Mouse (Mus musculus) retina, postnatal 1 day (tissue): ENCODE data around the gene Fzr1.

Source experiments
- DNase-seq: peaks from one replicate; pipeline ENCODE4 v3.0.0-alpha.2; 2012

Gene Fzr1

DNA sequence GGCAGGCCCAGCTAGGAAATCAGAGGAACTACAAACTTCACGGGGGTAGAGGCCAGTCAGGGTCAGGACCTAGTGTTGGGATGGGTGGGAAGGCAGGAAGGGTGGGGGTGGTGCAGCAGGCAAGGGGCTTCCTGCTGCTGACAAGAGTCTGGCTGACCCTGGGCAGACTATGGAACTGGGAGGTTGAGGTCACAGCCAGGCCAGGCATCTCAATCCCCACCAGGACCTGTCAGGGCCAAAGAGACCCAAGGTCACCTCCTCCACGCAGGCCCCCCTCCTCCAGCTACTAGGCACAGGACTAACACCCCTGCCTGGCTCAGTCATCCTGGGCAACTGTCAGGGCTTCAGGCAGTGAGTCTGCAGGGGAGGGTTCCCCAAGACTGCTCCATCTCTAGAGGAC lies 50.4 kb downstream of the Fzr1 start:
- no peak for DNase-seq

DNA sequence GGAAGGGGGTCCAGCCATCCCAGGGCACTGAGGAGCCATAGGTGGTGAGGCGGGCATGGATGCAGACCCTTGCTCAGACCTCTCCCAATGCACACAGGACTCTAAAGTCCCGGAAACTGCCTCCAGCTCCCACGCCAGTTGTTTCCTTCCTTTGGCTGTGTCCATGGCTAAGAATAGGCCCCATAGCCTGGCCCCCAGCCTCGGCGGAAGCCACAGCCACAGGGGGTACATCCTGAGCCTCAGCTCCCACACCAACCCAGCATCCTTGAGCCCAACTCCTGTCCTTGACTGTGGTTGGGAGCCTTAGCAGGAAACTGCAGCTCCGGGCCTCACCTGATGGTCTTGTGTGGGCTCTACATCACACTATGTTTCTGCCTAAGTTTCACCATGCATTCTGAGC lies 51.5 kb downstream of the Fzr1 start:
- no peak for DNase-seq

DNA sequence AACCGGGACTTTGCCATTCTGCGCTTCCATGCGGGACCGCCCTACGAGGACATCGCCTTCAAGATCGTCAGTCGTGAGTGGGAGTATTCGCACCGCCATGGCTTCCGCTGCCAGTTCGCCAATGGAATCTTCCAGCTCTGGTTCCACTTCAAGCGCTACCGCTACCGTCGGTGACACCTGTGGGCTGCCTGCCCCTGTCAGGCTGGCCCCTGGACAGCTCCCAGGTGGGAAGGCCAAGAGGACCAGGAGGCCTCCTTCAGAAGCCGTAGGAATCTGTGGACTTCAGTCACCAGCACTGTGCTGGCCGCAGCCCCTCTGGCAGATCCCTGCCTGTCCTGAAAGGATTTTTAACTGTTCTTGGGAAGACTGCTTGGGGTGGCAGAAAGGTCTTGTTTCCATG lies 52.5 kb downstream of the Fzr1 start:
- DNase-seq, result no peak

DNA sequence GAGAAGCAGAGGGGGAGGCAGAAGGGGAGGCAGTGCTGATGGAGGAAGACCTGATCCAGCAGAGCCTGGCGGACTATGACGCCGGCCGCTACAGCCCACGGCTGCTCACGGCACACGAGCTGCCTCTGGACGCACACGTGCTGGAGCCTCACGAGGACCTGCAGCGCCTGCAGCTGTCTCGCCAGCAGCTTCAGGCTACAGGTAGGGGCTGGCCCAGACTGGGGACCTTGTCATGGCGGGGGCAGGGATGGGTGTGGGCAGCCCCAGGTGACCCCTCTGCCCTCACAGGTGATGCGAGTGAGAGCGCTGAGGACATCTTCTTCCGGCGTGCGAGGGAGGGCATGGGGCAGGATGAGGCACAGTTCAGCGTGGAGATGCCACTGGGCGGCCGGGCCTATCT lies 53.1 kb downstream of the Fzr1 start:
- DNase-seq, result no peak

DNA sequence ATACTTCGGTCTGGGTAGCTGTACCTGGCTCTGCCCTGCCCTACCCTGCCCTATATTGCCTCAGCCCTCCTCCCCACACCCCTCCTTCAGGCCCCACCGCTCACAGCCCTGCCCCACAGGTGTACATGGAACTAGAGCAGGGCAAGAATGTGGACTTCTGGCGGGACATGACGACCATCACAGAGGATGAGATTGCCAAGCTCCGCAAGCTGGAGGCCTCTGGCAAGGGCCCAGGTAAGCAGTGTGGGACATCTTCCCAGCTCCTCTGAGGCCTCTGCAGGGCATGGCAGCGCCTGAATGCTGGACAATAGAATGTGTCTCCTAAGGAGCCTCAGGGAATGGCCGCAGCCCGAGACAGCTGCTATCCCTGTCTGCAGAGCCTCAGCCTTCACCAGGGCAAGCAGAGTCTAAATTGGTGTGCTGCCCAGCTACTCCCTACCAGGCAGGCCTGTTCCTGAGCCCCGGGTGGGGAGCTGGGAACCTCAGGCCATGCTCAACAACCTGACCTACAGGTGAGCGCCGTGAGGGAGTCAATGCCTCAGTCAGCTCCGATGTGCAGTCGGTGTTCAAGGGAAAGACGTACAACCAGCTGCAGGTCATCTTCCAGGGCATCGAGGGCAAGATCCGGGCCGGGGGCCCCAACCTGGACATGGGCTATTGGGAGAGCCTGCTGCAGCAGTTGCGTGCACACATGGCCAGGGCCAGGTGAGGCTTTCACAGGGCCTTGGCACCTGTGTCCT lies 54.4 kb downstream of the Fzr1 start:
- DNase-seq, result no peak

DNA sequence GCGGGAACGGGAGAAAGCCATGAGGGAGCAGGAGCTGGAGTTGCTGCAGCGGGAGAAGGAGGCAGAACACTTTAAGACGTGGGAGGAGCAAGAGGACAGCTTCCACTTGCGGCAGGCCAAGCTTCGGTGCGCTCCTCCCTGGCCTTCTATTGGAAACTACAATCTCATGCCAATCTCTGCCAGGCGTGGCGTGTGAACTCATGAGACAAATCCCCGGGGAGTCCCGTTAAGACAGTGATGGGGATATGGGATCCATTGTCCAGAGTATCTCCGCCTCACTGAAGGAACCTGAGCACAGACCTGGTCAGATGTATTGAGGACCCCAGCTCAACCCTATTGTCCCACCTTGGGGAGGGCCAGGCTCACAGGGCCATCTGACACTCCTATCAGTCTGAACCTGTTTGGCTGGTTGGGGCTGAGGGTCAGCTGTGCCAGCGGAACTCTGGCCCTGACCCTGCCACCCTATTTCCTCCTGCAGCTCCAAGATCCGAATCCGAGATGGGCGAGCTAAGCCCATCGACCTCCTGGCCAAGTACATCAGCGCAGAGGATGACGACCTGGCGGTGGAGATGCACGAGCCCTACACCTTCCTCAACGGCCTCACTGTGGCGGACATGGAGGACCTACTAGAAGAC lies 55.1 kb downstream of the Fzr1 start:
- DNase-seq, result no peak

DNA sequence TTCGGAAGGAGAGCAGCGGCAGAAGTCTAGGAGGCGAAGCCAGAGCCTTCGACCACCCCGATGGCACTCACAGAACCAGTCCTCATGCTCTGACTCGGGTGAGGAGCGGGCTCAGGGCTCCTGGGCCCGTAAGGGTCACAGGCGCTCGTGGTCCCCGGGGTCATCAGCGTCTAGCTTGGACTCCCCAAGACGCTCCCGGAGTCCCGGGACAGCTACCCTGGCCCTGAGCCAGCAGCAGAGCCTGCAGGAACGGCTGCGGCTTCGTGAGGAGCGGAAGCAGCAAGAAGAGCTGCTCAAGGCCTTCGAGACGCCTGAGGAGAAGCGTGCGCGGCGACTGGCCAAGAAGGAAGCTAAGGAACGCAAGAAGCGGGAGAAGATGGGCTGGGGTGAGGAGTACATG lies 55.9 kb downstream of the Fzr1 start:
- no peak for DNase-seq

DNA sequence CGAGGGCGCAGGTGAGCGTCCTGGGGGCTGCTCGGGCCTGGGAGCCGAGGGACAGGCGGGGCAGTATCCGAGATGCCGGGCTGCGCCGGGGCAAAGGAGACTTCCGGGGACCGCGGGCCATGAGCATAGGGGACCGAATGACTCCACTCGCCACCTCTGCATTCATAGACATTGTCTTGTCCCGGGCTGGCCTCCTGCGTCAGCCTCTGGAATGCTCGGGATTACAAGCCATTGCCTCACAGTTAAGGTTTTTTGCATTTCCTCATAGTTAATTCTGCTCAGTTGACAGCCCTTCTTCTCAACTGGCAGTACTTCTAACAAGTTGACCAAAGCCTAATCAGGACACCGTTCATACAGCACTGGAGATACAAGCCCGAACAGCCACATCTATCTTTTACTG lies 56.9 kb downstream of the Fzr1 start:
- no peak for DNase-seq

DNA sequence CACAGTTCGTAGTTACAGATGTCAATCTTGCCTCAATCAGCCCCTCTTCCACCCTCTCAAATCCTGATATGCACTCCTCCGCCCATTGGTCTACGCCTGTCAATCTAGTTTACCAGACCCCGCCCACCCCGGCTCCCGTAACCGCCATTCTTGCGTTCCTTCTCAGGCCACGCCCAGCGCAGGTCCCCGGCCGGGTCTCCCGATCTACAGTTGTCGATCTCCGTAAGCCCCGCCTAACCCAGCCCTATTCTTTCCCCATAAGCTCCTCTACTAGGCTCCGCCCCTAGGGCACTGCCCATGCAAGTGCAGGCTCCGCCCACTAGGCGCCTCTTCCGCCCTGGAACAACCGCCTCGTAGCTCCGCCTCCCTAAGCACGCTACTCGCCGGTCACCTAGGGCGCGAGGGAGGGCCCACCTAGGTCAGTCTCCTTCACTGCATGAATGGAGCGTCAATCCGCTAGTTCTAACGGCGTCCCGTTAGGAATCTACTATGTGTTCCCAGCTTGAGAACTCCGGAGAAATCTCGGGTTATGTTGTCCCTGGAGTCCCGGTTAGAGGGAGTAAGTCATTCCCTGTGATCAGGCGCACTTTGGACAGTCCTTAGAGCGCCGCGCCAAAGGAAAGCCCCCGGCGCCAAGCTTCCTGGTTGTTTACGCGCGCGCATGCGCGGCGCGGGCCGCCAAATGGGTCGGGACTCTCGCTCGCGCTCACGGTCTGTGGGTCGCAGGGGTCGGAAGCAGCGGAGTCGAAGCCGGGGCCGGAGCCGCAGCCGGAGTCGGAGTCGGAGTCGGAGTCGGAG lies 57.6 kb downstream of the Fzr1 start, which contains the start of gene Cactin:
TSS of gene Cactin (plus strand) at position 554 of the 798 bp plus-strand sequence.
- DNase-seq, result peak; percentile 100

DNA sequence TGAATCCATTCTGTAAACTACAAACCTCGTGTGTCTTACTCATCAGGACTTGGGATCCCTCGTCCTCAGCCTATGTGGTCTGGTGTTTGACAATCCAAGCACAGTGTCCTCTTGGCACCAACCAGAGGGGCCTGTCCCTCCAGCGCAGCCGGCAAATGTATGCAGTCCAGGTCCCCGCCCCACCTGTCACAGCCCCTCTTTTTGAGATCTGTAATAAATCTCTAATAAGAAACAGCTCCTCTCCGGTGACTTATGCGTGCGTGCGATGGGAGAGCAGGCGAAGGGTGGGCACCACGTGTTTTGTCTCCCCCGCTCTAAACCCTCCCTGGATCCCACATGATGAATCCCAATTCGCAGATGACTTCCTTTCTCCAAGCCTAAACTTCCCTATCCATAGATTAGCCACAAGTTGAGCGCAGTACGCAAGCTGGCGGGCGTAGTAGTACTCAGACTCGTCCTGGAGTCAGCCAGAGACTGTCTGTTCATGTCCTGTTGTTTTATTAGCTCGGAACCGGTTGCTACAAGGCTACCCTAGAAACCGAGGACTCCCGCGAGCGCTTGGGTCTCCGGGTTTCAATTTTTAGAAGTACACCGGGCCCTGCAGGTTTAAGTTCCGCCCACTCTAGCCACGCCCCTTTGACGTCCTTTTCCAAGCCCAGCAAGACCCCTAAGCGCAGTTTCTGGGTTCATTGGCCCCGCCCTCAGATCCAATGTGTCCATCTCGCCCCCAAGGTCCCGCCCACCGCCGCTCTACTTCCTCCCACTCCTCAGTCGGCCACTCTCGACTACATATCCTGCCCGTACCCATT lies 58.4 kb downstream of the Fzr1 start:
- no peak for DNase-seq

DNA sequence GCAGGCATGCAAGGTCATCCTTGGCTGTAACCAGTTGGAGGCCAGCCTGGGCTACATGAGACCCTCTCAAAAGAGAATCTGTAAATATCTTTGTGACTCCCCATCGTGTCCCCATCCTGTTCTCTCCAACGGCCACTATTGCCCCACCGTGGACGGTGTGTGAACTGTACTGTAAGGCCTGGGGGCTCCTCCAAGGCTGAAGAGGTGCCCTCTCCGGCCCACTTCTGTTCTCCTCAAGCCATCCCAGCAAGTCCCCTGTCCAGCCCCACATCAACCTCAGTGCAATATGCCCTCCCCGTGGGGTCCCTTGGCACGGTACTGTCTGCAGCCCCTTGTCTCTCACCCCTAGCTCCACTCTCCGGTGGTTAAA lies 59.0 kb downstream of the Fzr1 start:
- peak; percentile 38 for DNase-seq

DNA sequence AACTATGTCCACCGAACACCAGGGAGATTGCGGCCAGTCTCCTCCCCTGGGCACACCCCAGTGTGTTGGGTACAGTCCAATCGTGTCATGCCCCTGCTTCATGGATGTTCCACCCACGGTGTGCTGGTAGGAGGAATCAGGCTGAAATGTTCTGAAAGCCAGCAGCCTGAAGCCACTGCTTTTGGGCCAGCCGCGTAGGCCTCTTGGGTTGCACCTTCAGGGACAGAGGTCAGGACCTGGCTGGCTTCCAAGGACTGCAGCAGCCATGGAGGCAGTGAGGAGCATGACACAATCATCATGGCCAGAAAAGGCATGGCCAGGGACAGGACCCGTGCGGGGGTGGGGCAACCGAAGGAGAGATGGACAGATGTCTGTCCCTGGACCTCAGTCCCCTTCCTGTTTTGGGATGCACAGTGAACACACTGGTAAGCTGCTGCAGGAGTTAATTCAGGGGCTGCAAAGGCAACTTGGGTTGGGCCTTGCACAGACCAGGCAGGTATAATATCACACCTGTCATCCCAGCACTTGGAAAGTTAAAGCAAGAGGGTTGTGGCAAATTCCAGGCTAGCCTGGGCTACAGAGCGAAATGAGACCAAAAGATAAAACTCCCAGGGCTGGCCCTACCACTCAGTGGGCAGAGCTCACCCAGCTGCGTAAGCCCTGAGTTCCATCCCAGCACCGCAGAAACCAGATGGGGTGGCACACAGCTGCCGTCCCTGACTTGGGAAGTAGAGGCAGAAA lies 59.6 kb downstream of the Fzr1 start:
- no peak for DNase-seq

DNA sequence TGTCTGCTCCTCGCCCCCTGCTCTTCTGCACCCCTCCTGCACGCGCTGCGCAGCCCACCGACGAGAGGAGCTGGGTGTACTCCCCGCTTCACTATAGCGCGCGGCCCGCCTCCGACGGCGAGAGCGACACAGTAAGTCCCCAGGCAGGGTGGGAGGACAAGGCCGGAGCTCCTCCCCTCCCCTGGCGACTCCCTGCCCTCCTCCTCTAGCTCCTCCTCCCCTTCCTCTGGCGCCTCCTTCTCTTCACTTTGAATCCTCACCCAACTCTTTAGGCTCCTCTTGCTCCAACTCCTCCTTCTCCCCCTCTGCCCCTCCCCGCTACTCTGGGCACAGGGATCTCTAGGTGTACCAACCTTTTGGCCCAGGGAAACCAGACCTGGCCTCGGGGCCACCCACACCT lies 61.0 kb downstream of the Fzr1 start:
- DNase-seq, result peak; percentile 73

DNA sequence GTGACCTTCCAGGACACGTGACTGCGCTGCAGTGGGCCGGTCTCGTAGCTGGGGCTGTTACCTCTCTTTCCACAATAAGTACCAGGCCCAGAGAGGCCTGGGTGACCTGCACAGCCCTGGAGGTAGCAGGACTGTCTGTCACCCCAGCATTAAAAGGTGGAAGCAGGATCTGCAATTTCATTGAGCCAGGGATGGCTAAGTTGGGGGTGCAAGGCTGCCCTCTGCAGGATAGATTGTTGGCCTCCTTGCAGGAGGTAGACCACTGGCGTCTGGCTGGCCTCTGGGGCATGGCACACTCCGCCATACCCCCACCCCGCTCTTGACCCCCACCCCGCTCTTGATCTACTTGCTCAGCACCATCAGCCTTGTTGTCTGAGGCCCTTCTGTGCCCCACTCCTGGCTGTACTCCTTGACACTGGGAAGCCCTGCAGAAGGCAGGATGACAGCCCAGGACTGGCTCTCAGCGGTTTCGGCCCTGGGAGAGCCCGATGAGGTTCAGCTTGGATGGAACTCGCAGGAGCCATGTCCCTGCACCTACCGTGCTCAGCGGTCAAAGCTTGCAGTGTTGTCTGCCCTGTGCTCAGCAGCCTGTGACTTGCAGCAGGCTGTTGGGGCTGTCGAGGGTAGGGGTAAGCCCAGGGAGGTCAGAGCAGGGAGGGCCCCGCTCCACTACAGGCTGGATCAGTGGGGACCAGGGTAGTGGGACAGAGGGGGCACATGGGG lies 61.8 kb downstream of the Fzr1 start:
- peak; percentile 63 for DNase-seq
